Mouse (Mus musculus) olfactory bulb, adult 2 months (tissue): ENCODE results near the gene A730015C16Rik.

Experiments
- CTCF ChIP-seq: fragments of 200-500 bp; IDR thresholded peaks from 2 replicates; pipeline ENCODE4 v1.5.1; 2012; ENCODE audit warnings: low read depth, mild to moderate bottlenecking, low read length, moderate library complexity; ENCODE audit not compliant: insufficient read depth
- POLR2A ChIP-seq: fragments of 200-500 bp; IDR thresholded peaks from 2 replicates; pipeline ENCODE4 v1.6.1; 2012; ENCODE audit warnings: mild to moderate bottlenecking, low read depth, low read length, moderate library complexity; ENCODE audit not compliant: insufficient read depth

- TF ChIP-seq POLR2A (no peak), CTCF (no peak)
Observed at GRCm38 (mm10) chr4:108833828-108834114, 14.6 kb downstream of the A730015C16Rik start.
